Mouse (Mus musculus) heart, postnatal 25 days (tissue): ENCODE results near the gene Eef2kmt. TPM values are rescaled to one million over a fixed set of nuclear protein-coding genes. Genes with fewer than 3 reads are reported as not detected.
A peak's percentile ranks its signal among the peaks of the same experiment; 100 is the strongest.
"Not testable (repeated sequence)": the region's sequence is repeated elsewhere in the genome, so short reads cannot be mapped to it uniquely, and the experiment has no call there.

ENCODE experiments used
- DNase-seq: peaks from one replicate; pipeline ENCODE4 v3.0.0; 2022; ENCODE audit warnings: low spot score
- intact Hi-C: fragments of 180-260 bp; cut with DNase I; formaldehyde crosslinking; loops from one replicate; pipeline ENCODE4 v1.15.1; 2025
- microRNA-seq: library from miRNA; unstranded; fragments of <30 nt; microRNA quantifications from one replicate; pipeline ENCODE4 v1.2.0, GENCODE M21; 2022
- total RNA-seq, 2 experiments: library from RNA; stranded (reverse); gene quantifications; 2 replicates each; pipeline ENCODE4 v1.2.3; 2021

The Eef2kmt gene
- total RNA-seq, 2 experiments from 2014 or later = 8.7 to 9.7 TPM

DNA sequence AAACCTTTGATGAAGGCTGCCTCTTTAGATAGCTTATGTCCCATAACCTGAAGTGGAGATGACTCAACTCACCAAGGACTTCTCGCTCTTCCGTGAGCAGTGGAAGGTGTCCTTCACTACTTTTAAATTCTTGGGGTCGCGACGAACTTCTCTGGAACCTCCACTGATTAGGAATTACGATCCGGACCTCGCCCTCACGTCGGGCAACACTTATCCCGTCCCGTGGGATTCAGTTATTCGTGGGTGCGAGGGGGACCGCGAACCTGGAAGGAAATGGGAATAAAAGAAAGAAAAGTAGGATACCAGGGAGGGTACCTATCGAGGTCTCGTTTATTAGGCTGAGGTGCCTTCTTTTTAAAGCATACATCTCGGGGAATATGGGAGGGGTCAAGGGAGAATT lies 28.3 kb downstream of the Eef2kmt start:
- DNase-seq, intact Hi-C loops: not testable (repeated sequence)

DNA sequence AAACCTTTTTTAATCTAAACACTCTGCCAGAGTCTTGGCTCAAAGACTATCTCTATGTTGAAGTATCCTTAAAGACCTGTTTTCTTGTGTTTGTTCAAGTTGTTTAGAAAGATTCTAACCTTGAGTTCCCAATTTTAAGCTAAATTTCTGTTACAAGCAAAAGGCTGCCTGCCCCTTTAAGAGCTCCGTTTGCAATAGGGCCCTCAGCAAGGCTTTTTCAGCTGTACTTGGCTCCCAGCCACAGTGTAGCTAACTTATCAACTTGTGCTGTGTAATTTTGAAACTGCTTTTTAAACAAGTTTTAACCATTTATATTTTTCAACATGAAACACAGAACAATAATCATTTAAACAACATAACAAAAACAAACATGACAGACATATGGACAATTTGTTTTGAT lies 29.2 kb downstream of the Eef2kmt start:
- DNase-seq, intact Hi-C loops: not testable (repeated sequence)

DNA sequence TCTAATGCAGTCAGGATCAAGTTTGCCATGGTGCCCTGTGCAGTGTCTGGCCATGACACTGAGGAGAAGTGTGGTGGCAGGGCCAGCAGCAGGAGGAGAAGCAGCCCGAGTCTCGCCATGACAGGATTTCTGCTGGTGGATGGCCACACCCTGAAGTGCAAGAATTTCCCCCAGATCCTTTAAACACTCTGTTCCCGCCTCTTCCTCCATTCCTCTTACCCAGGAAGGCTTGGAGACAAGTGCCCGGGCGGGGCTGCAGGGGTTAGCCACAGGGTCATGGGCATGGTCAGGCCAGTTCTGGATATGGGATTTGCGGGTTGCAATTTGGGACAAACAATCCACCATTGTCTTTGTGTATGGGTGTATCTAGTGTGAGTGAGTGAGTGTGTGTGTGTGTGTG lies 33.6 kb downstream of the Eef2kmt start, which contains the start of gene AU021092:
Gene AU021092, minus strand, starts transcription at position 160 of the 400 bp plus-strand sequence.
- intact Hi-C loops = no loop called here
- no peak for DNase-seq

GRCm38 (mm10) chr16:5221403-5221802 lies 34.4 kb downstream of the Eef2kmt start:
- DNase-seq = no peak
- intact Hi-C loops = loop anchor here (2.0 kb wide), 1 partner anchor 21 kb away; no protein-coding TSS in a partner anchor

DNA sequence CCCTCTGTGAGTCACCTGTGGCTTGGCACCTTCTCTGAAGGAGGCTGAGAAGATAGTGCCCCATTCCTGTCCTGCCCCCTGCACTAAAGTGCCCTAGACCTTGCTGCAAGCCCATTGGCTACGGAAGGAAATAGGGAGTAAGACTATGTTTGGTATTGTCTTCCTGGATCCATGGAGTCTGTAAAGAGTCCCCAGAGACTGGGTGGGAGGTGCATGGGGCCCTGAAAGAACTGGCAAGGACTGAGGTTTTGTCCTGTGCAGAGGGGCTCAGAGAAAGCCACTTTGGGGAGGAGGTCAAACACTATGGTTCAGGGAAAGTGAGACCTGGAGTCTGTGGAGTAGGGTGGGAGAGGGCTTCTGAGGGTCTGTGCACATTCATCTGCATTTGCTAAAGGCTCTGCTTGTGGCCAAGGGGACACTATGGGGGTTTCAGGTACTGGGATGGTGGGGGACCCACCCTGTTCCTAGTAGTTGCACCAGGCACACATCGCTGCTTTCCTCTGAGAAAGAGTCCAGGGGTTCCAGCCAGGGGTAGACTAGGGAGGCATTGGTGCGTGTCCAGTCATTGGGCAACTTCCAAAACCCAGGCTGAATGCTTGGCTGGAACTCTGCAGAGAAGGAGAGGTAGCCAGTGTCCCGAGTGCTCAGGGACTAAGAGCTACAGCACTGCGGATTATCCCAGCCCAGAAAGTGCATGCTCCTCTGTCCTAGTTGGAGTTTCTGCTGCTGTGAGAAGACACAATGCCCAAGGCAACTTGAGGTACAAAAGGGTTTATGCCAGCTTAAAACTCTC lies 38.2 kb downstream of the Eef2kmt start:
- DNase-seq = no peak
- intact Hi-C loops = no loop called here

DNA sequence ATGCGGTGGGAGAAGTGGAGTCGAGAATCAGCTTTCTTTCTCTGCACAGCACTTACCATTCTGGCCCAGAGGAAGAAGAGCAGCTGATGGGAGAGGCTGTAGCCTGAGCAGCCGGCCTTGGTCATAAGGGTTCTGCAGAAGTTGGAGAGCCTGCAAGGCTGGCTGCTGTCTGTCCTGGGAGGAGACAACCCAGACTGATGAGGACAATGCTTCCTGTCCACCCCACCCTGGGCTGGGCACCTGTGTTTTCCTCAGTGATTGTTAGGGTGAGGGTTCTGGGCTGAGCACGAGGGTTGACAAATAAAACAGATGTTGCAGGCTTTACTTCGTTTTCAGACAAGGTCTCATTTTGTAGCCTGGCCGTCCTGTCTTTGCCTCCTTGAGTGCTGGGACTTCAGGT lies 39.1 kb downstream of the Eef2kmt start:
- intact Hi-C loops = no loop called here
- no peak for DNase-seq

DNA sequence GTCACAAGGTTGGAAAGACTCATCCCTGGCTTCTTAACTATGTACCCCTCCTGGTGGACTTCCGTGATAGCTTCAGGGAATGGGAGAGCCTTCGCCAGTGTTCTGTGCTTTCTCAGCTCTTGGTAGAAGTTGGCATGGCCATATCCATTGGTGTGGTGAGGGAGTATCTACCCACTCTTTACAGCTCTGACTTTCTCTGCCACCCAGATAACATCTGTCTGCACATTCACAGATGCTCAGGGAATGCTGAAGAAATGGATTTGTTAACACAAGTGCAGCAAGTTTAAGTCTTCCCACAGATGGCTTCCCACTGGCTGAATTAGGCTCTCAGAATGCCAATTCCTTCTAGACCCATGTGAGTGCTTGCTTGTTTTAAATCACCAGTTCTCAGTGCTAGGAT lies 41.7 kb downstream of the Eef2kmt start:
- intact Hi-C loops = no loop called here
- no peak for DNase-seq

DNA sequence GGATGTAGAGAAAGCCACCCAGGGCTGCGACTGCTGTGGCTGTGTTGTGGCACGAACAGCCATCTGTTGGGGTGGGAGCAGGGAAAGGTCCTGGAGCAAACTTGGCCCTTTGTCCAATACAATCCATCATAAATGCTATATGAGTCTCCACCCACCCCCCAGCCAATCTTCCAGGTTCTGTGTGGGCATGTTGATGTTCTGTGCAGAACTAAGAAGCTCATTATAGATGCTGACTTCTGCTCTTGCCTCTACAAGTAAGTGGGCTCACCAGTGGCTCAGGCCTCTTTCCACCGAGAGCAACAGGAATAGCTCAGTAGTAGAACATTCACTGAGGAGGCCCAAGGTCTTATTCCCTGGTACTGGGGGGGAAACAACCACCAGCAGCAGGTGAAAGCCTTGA lies 43.6 kb downstream of the Eef2kmt start:
- intact Hi-C loops = no loop called here
- no peak for DNase-seq

DNA sequence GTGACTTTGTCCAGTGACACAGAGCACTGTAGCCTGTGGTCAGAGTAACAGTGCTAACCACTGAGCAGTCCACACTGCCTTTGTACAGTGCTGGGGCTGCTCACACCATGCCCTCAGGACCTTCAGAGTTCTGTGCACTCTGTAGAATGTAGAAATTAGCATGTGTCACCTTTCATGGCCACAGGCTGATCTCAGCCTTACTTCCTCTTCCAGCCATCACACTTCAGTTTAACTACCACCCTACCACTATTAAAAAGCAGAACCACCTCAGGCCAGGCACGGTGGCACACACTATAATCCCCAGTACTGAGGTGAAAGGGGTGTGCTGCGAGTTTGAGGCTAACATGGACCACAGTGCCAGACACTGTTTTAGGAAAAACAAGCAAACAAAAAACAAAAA lies 45.4 kb downstream of the Eef2kmt start:
- DNase-seq = no peak
- intact Hi-C loops = no loop called here

DNA sequence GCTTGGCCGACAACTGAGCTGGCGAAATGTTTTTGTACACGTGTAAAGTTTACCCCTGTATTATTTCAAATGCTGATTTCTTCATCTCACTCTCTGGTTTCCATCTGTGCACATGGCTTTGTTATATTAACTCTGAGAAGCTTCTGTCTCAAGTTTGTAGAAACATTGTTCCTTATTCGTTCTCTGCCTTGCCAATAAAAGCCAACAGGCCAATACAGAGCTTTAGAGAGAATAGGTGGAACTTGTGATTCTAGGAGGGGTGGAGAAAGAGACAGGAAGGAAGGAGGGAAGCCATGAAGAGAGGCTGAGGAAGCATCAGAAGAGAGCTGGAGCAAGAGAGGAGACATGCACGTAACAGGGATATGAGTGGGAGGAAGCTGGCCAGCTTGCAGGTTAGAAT lies 49.7 kb downstream of the Eef2kmt start:
- DNase-seq = no peak
- intact Hi-C loops = no loop called here

DNA sequence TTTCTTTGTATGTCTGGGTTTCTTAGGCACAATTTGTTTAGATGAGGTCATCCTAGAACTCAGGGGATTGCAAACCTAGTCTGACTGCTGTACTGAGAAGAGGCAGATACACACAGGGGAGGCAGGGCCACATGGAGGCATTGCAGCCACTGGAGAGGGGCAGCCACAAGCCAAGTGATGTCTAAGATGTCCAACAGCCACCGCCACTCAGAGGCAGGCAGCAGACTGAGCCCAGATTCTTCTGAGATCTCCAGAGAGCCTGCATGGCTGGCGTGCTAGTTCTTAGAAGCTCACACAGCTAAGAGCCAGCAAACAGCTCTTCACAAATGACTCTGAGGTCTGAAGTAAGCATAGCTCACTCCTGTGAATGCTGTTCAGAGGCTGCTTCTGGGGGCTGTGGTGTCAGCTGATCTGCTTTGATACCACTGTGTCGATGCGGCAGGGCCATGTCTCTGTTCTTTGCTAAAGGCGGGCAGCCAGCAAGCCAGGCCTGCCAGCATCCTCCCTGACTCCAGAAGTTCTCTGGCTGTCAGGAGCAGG lies 50.3 kb downstream of the Eef2kmt start:
- DNase-seq = no peak
- intact Hi-C loops = no loop called here

- peak; percentile 51 for DNase-seq
- intact Hi-C loops = loop anchor here (2.0 to 5.0 kb wide), 2 partner anchors 51 to 268 kb away; partner anchors contain the start of gene Eef2kmt
Observed at GRCm38 (mm10) chr16:5203668-5204433, 51.9 kb downstream of the Eef2kmt start, which contains the start of gene Nagpa. Gene Nagpa (minus strand): TSS chr16:5204012.

- intact Hi-C loops = loop anchor here (2.0 to 5.0 kb wide), 2 partner anchors 52 to 269 kb away; partner anchors contain the start of gene Eef2kmt
- no peak for DNase-seq
Observed at GRCm38 (mm10) chr16:5203200-5203599, 52.6 kb downstream of the Eef2kmt start.

DNA sequence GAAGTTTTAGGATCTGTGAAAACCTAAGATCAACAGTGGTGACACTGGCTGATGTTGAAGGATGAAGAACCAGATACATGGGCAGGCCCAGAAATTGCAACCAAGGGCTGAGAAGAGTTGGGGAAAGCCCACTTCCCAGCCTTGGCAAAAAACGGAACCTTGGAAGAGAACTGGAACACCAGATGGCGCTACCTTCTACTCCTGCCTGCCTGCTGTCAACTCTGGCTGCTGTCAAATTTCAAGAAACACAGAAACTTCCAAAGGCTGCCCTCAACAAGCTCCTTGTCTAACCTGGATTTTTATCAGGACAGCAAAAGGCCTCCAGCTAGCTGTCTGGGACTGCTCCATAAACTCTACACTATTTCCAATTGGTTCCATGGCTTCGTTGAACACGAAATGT lies 53.1 kb downstream of the Eef2kmt start:
- intact Hi-C loops = loop anchor here (1.0 to 5.0 kb wide), 3 partner anchors 42 to 270 kb away; partner anchors contain the start of gene Eef2kmt
- no peak for DNase-seq

DNA sequence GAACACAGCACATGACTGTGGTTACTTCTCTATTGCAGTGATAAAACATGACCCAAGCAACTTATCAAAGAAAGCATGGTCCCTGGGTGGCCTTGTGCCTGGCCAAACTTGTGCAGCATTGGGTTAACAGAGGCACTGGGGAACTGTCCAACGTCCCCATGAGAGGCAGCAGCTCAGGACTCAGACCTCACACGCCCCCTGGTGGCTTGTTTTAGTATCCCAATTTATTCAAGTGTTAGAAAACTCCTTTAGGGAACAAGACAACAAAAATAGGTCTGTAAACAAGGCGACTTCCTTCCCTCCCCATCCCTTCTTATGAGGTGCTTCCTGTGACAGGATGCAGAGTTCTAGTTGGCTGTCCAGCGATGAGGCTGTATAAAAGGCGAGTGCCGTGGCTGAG lies 60.7 kb downstream of the Eef2kmt start:
- intact Hi-C loops = no loop called here
- DNase-seq = no peak

Small RNAs within 50 kb of the gene (microRNA-seq; reads per million reads assigned to microRNA genes)
- gene Gm23689 (not detected), gene Gm26095 (not detected), gene Mir6364 (not detected)

Other genes starting within 250 kb of the Eef2kmt start
- gene Smim22, start 248.7 kb downstream of the Eef2kmt start, total RNA-seq = not detected
- gene Rogdi, start 242.4 kb downstream of the Eef2kmt start, total RNA-seq = 10 to 100 TPM; 20.8 to 22.4 TPM
- gene Glyr1, start 206.1 kb downstream of the Eef2kmt start, total RNA-seq = 10 to 100 TPM; 42.4 to 46.8 TPM
- 10 to 100 TPM; 23.5 to 30.8 TPM for gene Ubn1, start 205.9 kb downstream of the Eef2kmt start, total RNA-seq
- 1 to 10 TPM; 3.8 to 5.0 TPM for gene Ppl, start 123.6 kb downstream of the Eef2kmt start, total RNA-seq
- gene Sec14l5, start 108.9 kb downstream of the Eef2kmt start, total RNA-seq = under 1 TPM; 0.70 to 0.86 TPM
- 10 to 100 TPM; 11.7 to 15.4 TPM for gene Nagpa, start 52.0 kb downstream of the Eef2kmt start, total RNA-seq
- 10 to 100 TPM; 19.3 to 22.8 TPM for gene AU021092, start 33.7 kb downstream of the Eef2kmt start, total RNA-seq
- 10 to 100 TPM; 12.1 to 12.3 TPM for gene Alg1, start 22.4 kb downstream of the Eef2kmt start, total RNA-seq